Mouse (Mus musculus): ENCODE data around the gene Rps27l.

Rps27l gene

GRCm38 (mm10) chr9:66982085-66982484 is 36.2 kb downstream of the Rps27l start:
- DNase-seq (ENCODE audit: low read depth, low spot score) = no peak

GRCm38 (mm10) chr9:66985377-66985776 is 39.5 kb downstream of the Rps27l start:
- no peak for DNase-seq (ENCODE audit: low read depth, low spot score)

GRCm38 (mm10) chr9:66988198-66988887 is 42.5 kb downstream of the Rps27l start:
- DNase-seq (ENCODE audit: low read depth, low spot score) = no peak

- no peak for DNase-seq (ENCODE audit: low read depth, low spot score)
Measured at GRCm38 (mm10) chr9:66988888-66989414, 43.1 kb downstream of the Rps27l start.

- no peak for DNase-seq (ENCODE audit: low read depth, low spot score)
Measured at GRCm38 (mm10) chr9:66989581-66989980, 43.7 kb downstream of the Rps27l start.

GRCm38 (mm10) chr9:66990046-66990445 is 44.2 kb downstream of the Rps27l start:
- DNase-seq (ENCODE audit: low read depth, low spot score) = no peak

GRCm38 (mm10) chr9:66991021-66991749 is 45.3 kb downstream of the Rps27l start:
- no peak for DNase-seq (ENCODE audit: low read depth, low spot score)

GRCm38 (mm10) chr9:66991750-66992410 is 46.0 kb downstream of the Rps27l start:
- no peak for DNase-seq (ENCODE audit: low read depth, low spot score)

All from ES-CJ7 (cell line).